Mouse (Mus musculus): Measurements from ENCODE around the gene Primpol. TPM values are rescaled to one million over a fixed set of nuclear protein-coding genes. Genes with fewer than 3 reads are reported as not detected.

Primpol gene
- total and polyA plus RNA-seq, 3 experiments = 7.1 to 11.6 TPM; not detected in 1

DNA sequence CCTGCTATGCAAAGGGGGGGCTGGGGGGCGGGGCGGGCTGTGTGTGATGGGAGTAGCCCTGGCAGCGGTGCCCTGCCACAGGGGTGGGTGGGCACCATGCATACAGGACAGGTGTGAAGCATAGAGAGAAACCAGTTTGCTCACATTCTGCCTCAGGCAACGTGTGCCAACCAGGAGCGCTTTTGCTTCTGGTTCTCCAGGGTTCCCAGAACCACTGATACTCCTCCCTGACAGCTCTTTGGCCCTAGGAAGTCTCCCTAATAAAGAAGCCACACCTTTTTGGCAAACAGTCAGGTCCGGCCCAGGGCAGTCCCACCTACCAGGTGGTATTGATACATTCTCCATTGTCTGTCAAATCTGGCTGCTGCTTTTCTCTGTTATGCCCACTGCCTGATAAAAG, 73.3 kb downstream of the Primpol start:
- TF ChIP-seq POLR2AphosphoS2 (IDR thresholded peaks at IDR 0.05; ENCODE audit: low read length) (no peak), POLR2A (IDR thresholded peaks at IDR 0.05; ENCODE audit: control insufficient read depth in 1 of 2, insufficient read depth in 1 of 2, low read depth in 1 of 2, low read length in 2 of 2, poor library complexity in 1 of 2) (no peak), BHLHE40 (IDR thresholded peaks at IDR 0.05; ENCODE audit: borderline replicate concordance, low read depth, low read length) (no peak), KAT2A (conservative IDR thresholded peaks at IDR 0.05; ENCODE audit: low read depth, low read length) (no peak), ELF1 (IDR thresholded peaks at IDR 0.05; ENCODE audit: low read depth, low read length) (no peak), MAX (IDR thresholded peaks at IDR 0.05; ENCODE audit: low read length) (no peak), EP300 (IDR thresholded peaks at IDR 0.05; ENCODE audit: low read depth in 1 of 2, low read length in 2 of 2) (no peak), E2F4 (IDR thresholded peaks at IDR 0.05; ENCODE audit: borderline replicate concordance, low read depth, low read length) (no peak), SMC3 (IDR thresholded peaks at IDR 0.05; ENCODE audit: low read depth, low read length) (no peak), CHD2 (IDR thresholded peaks at IDR 0.05; ENCODE audit: low read length) (no peak), MYB (IDR thresholded peaks at IDR 0.05; ENCODE audit: low read depth, low read length) (no peak), CTCF (IDR thresholded peaks at IDR 0.05 in 2 of 3, conservative IDR thresholded peaks at IDR 0.05 in 1 of 3; ENCODE audit: control insufficient read depth in 1 of 3, insufficient read depth in 1 of 3, low read depth in 2 of 3, low read length in 3 of 3, poor library complexity in 1 of 3, severe bottlenecking in 1 of 3) (no peak)
- no peak overlapping the region for H3K4me3 ChIP-seq (ENCODE audit: control insufficient read depth in 1 of 2, insufficient read depth in 1 of 2, low read depth in 2 of 2, low read length in 2 of 2)
- no peak for DNase-seq (ENCODE audit: low read depth, low spot score)
- H3K36me3 ChIP-seq (ENCODE audit: control insufficient read depth in 1 of 2, insufficient read depth in 2 of 2, low read length in 2 of 2) = peaks cover 0 to 6% of the 10 kb centered on the region in 2 experiments; a peak in 2 of 4 replicates
- H3K4me1 ChIP-seq (ENCODE audit: control insufficient read depth in 1 of 2, insufficient read depth in 2 of 2, low read length in 2 of 2) = peaks cover 4 to 5% of the 10 kb centered on the region in 2 experiments; a peak in 2 of 4 replicates
- H3K27me3 ChIP-seq (ENCODE audit: control insufficient read depth in 1 of 2, insufficient read depth in 2 of 2, low read length in 2 of 2) = no peaks in the 10 kb centered on the region
- no peaks in the 10 kb centered on the region for H3K79me2 ChIP-seq (ENCODE audit: control insufficient read depth, insufficient read depth, low read length, poor library complexity)
- H3K9me3 ChIP-seq (replicated peaks; ENCODE audit: insufficient read depth, low read length) = no peaks in the 10 kb centered on the region
- no peak overlapping the region for H3K27ac ChIP-seq (ENCODE audit: control insufficient read depth, low read depth, low read length)
- H3K9ac ChIP-seq (ENCODE audit: control insufficient read depth, low read depth, low read length, poor library complexity, severe bottlenecking) = no peak overlapping the region

DNA sequence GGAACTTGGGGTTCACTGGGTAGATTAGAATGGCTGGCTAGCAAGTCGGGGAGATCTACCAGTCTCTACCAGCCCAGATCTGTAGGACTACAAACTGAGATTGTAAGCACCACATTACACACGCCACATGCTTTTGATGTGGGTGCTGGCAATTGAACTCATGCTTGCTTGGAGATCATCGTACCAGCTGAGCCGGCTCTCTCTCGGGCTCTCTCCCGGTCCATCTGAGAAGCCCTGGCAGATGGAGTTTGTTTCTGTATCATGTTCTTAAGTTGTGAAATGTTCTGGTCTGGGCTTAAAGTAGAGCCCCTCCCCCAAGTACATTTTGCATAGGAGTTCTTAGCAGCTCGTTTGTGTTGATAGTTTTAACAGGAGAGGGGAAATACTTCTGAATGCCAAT, 73.8 kb downstream of the Primpol start:
- H3K9me3 ChIP-seq (replicated peaks; ENCODE audit: insufficient read depth, low read length) = no peaks in the 10 kb centered on the region
- TF ChIP-seq ZMIZ1 (IDR thresholded peaks at IDR 0.05; ENCODE audit: low read depth, low read length) (no peak), MAZ (IDR thresholded peaks at IDR 0.05; ENCODE audit: low read depth, low read length) (no peak), ZNF384 (IDR thresholded peaks at IDR 0.05; ENCODE audit: low read depth, low read length) (no peak), MYC (IDR thresholded peaks at IDR 0.05; ENCODE audit: low read depth, low read length) (no peak), ZC3H11A (IDR thresholded peaks at IDR 0.05; ENCODE audit: low read depth, low read length) (no peak), CTCF (IDR thresholded peaks at IDR 0.05 in 2 of 3, conservative IDR thresholded peaks at IDR 0.05 in 1 of 3; ENCODE audit: control insufficient read depth in 1 of 3, insufficient read depth in 1 of 3, low read depth in 2 of 3, low read length in 3 of 3, poor library complexity in 1 of 3, severe bottlenecking in 1 of 3) (no peak), SMC3 (IDR thresholded peaks at IDR 0.05; ENCODE audit: low read depth, low read length) (no peak), USF1 (IDR thresholded peaks at IDR 0.05; ENCODE audit: low read depth, low read length) (no peak), GATA1 (IDR thresholded peaks at IDR 0.05; ENCODE audit: low read depth, low read length) (no peak)
- no peak overlapping the region for H3K27ac ChIP-seq (ENCODE audit: control insufficient read depth, low read depth, low read length)
- DNase-seq (ENCODE audit: low read depth, low spot score) = no peak
- peaks cover 4 to 5% of the 10 kb centered on the region in 2 experiments; a peak in 2 of 4 replicates for H3K4me1 ChIP-seq (ENCODE audit: control insufficient read depth in 1 of 2, insufficient read depth in 2 of 2, low read length in 2 of 2)
- no peak overlapping the region for H3K4me3 ChIP-seq (ENCODE audit: control insufficient read depth in 1 of 2, insufficient read depth in 1 of 2, low read depth in 2 of 2, low read length in 2 of 2)
- no peaks in the 10 kb centered on the region for H3K79me2 ChIP-seq (ENCODE audit: control insufficient read depth, insufficient read depth, low read length, poor library complexity)
- no peaks in the 10 kb centered on the region for H3K27me3 ChIP-seq (ENCODE audit: control insufficient read depth in 1 of 2, insufficient read depth in 2 of 2, low read length in 2 of 2)
- H3K9ac ChIP-seq (ENCODE audit: control insufficient read depth, low read depth, low read length, poor library complexity, severe bottlenecking) = no peak overlapping the region
- peaks cover 0 to 6% of the 10 kb centered on the region in 2 experiments; a peak in 2 of 4 replicates for H3K36me3 ChIP-seq (ENCODE audit: control insufficient read depth in 1 of 2, insufficient read depth in 2 of 2, low read length in 2 of 2)
